Mouse (Mus musculus) midbrain, embryonic 16.5 days (tissue): ENCODE measurements around the gene Oit3. TPM values are rescaled to one million over a fixed set of nuclear protein-coding genes. Genes with fewer than 3 reads are reported as not detected.

Experiments
- ATAC-seq: fragments of 200-750 bp; cut with Nextera tagmentation; 2 replicates; pipeline ENCODE4 v1.8.0; 2017; ENCODE audit warnings: moderate TSS enrichment
- H3K27ac ChIP-seq: fragments of 300-500 bp; sonication (generic); 2 replicates; pipeline ENCODE4 v1.5.1; 2014; ENCODE audit warnings: mild to moderate bottlenecking, low read length, mixed read lengths
- H3K27me3 ChIP-seq: fragments of 300-500 bp; sonication (generic); 2 replicates; pipeline ENCODE4 v1.6.1; 2014; ENCODE audit warnings: low read depth, low read length, mixed read lengths; ENCODE audit not compliant: control insufficient read depth, insufficient read depth
- H3K36me3 ChIP-seq: fragments of 300-500 bp; sonication (generic); 2 replicates; pipeline ENCODE4 v1.6.1; 2014; ENCODE audit warnings: mild to moderate bottlenecking, low read length, moderate library complexity, mixed read lengths; ENCODE audit not compliant: control insufficient read depth, insufficient read depth
- H3K4me1 ChIP-seq: fragments of 300-500 bp; sonication (generic); 2 replicates; pipeline ENCODE4 v1.6.1; 2014; ENCODE audit warnings: mild to moderate bottlenecking, low read length, mixed read lengths; ENCODE audit not compliant: control insufficient read depth, insufficient read depth
- H3K4me2 ChIP-seq: fragments of 300-500 bp; sonication (generic); 2 replicates; pipeline ENCODE4 v1.6.1; 2014; ENCODE audit warnings: mild to moderate bottlenecking, low read length, mixed read lengths
- H3K4me3 ChIP-seq: fragments of 300-500 bp; sonication (generic); 2 replicates; pipeline ENCODE4 v1.5.1; 2014; ENCODE audit warnings: low read depth, mild to moderate bottlenecking, low read length, moderate library complexity, mixed read lengths
- H3K9ac ChIP-seq: fragments of 300-500 bp; sonication (generic); 2 replicates; pipeline ENCODE4 v1.6.1; 2014; ENCODE audit warnings: low read depth, low read length, mixed read lengths
- H3K9me3 ChIP-seq: fragments of 300-500 bp; sonication (generic); replicated peaks from 2 replicates; pipeline ENCODE4 v1.6.1; 2014; ENCODE audit warnings: mild to moderate bottlenecking, low read length, mixed read lengths; ENCODE audit not compliant: control insufficient read depth, poor library complexity, severe bottlenecking
- WGBS: fragments of 180-500 bp; shearing (Covaris S2); extraction: QIAGEN DNeasy Blood & Tissue Kit; methylation state at CpG from one replicate; pipeline ENCODE4 v1.1.7; 2014; 5-methylcytosine and 5-hydroxymethylcytosine counted together
- polyA plus RNA-seq: library from polyadenylated mRNA; unstranded; fragments of >200 nt; fragmentation: Nextera tagmentation; extraction: Ambion mirVana; gene quantifications from 2 replicates; pipeline ENCODE4 v1.2.1, GENCODE M21; 2015

The Oit3 gene
- polyA plus RNA-seq, 1 experiment from 2014 or later, result not detected

GRCm38 (mm10) chr10:59443212-59443611, 1.6 kb upstream of the Oit3 start:
- Histone ChIP-seq H3K9ac (no peak overlapping the region), H3K9me3 (no peaks in the 10 kb centered on the region), H3K4me2 (no peak overlapping the region), H3K4me1 (no peaks in the 10 kb centered on the region), H3K27me3 (no peaks in the 10 kb centered on the region), H3K36me3 (no peaks in the 10 kb centered on the region), H3K4me3 (no peak overlapping the region), H3K27ac (no peak overlapping the region)
- WGBS, result 70% methylated on average over 7 of the region's 7 CpGs
- ATAC-seq, result no peak

- H3K36me3 ChIP-seq, result no peaks in the 10 kb centered on the region
- no peak overlapping the region for H3K27ac ChIP-seq
- ATAC-seq, result no peak
- H3K4me3 ChIP-seq, result no peak overlapping the region
- H3K9ac ChIP-seq, result no peak overlapping the region
- no peak overlapping the region for H3K4me2 ChIP-seq
- 43% methylated on average over 6 of the region's 6 CpGs for WGBS
- no peaks in the 10 kb centered on the region for H3K9me3 ChIP-seq
- no peaks in the 10 kb centered on the region for H3K4me1 ChIP-seq
- no peaks in the 10 kb centered on the region for H3K27me3 ChIP-seq
These were observed 1.4 kb downstream of the Oit3 start for GRCm38 (mm10) chr10:59440177-59440576.

GRCm38 (mm10) chr10:59439508-59439931, 2.1 kb downstream of the Oit3 start:
- Histone ChIP-seq H3K9me3 (no peaks in the 10 kb centered on the region), H3K4me3 (no peak overlapping the region), H3K4me2 (no peak overlapping the region), H3K27me3 (no peaks in the 10 kb centered on the region), H3K36me3 (no peaks in the 10 kb centered on the region), H3K27ac (no peak overlapping the region), H3K9ac (no peak overlapping the region), H3K4me1 (no peaks in the 10 kb centered on the region)
- no peak for ATAC-seq
- 57% methylated on average over 5 of the region's 5 CpGs for WGBS

GRCm38 (mm10) chr10:59438651-59439050, 2.9 kb downstream of the Oit3 start:
- 94% methylated on average over 12 of the region's 12 CpGs for WGBS
- Histone ChIP-seq H3K27me3 (no peaks in the 10 kb centered on the region), H3K9me3 (no peaks in the 10 kb centered on the region), H3K27ac (no peak overlapping the region), H3K4me3 (no peak overlapping the region), H3K36me3 (no peaks in the 10 kb centered on the region), H3K4me1 (no peaks in the 10 kb centered on the region), H3K4me2 (no peak overlapping the region), H3K9ac (no peak overlapping the region)
- ATAC-seq, result no peak

GRCm38 (mm10) chr10:59435746-59436145, 5.8 kb downstream of the Oit3 start:
- Histone ChIP-seq H3K36me3 (no peaks in the 10 kb centered on the region), H3K27ac (no peak overlapping the region), H3K4me3 (no peak overlapping the region), H3K27me3 (no peaks in the 10 kb centered on the region), H3K9me3 (no peaks in the 10 kb centered on the region), H3K4me1 (no peaks in the 10 kb centered on the region), H3K4me2 (no peak overlapping the region), H3K9ac (no peak overlapping the region)
- ATAC-seq, result no peak
- 95% methylated on average over 18 of the region's 18 CpGs for WGBS

GRCm38 (mm10) chr10:59430701-59431218, 10.8 kb downstream of the Oit3 start:
- Histone ChIP-seq H3K4me3 (no peak overlapping the region), H3K27me3 (no peaks in the 10 kb centered on the region), H3K4me1 (no peaks in the 10 kb centered on the region), H3K9me3 (no peaks in the 10 kb centered on the region), H3K9ac (no peak overlapping the region), H3K27ac (no peak overlapping the region), H3K4me2 (no peak overlapping the region), H3K36me3 (no peaks in the 10 kb centered on the region)
- ATAC-seq, result no peak
- 77% methylated on average over 6 of the region's 6 CpGs for WGBS

- H3K9ac ChIP-seq, result no peak overlapping the region
- H3K4me2 ChIP-seq, result no peak overlapping the region
- H3K27me3 ChIP-seq, result no peaks in the 10 kb centered on the region
- 88% methylated on average over 16 of the region's 16 CpGs for WGBS
- no peak overlapping the region for H3K27ac ChIP-seq
- ATAC-seq, result no peak
- no peaks in the 10 kb centered on the region for H3K36me3 ChIP-seq
- no peaks in the 10 kb centered on the region for H3K4me1 ChIP-seq
- H3K9me3 ChIP-seq, result no peaks in the 10 kb centered on the region
- H3K4me3 ChIP-seq, result no peak overlapping the region
These were observed 12.0 kb downstream of the Oit3 start for GRCm38 (mm10) chr10:59429448-59430135.

- Histone ChIP-seq H3K4me2 (no peak overlapping the region), H3K27ac (no peak overlapping the region), H3K27me3 (no peaks in the 10 kb centered on the region), H3K4me3 (no peak overlapping the region), H3K4me1 (no peaks in the 10 kb centered on the region), H3K9ac (no peak overlapping the region), H3K9me3 (no peaks in the 10 kb centered on the region), H3K36me3 (no peaks in the 10 kb centered on the region)
- WGBS, result 86% methylated on average over 4 of the region's 4 CpGs
- ATAC-seq, result no peak
These were observed 15.2 kb downstream of the Oit3 start for GRCm38 (mm10) chr10:59426371-59426770.

GRCm38 (mm10) chr10:59425369-59425768, 16.2 kb downstream of the Oit3 start:
- H3K4me1 ChIP-seq, result no peaks in the 10 kb centered on the region
- H3K36me3 ChIP-seq, result no peaks in the 10 kb centered on the region
- H3K4me3 ChIP-seq, result no peak overlapping the region
- no peak for ATAC-seq
- H3K4me2 ChIP-seq, result no peak overlapping the region
- no peak overlapping the region for H3K9ac ChIP-seq
- no peaks in the 10 kb centered on the region for H3K27me3 ChIP-seq
- H3K27ac ChIP-seq, result no peak overlapping the region
- H3K9me3 ChIP-seq, result no peaks in the 10 kb centered on the region
- 84% methylated on average over 7 of the region's 7 CpGs for WGBS
